Mouse (Mus musculus): ENCODE measurements around the gene Ltb4r1.

Gene Ltb4r1

DNA sequence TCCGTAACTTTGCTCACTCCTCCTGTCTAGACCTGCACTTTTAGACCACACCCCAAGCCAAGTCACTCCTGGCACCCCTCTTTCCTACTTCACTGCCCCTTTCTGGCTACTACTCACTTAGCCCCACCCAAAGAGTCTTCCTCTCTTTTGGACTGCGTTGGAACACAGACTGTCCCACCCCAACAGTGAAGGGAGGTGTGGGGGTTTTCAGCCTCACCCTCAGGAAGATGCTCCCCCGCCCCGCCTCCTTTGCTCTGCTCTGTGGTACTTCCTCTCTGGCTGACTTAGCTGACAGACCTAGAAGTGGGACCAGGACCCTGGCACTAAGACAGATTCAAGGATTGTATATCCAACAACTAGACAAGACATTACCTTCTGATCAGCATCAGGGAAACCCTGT is at the start of gene Ltb4r1:
TSS of gene Ltb4r1 (plus strand) at position 267 of the 400 bp plus-strand sequence.
- no peak for DNase-seq

DNA sequence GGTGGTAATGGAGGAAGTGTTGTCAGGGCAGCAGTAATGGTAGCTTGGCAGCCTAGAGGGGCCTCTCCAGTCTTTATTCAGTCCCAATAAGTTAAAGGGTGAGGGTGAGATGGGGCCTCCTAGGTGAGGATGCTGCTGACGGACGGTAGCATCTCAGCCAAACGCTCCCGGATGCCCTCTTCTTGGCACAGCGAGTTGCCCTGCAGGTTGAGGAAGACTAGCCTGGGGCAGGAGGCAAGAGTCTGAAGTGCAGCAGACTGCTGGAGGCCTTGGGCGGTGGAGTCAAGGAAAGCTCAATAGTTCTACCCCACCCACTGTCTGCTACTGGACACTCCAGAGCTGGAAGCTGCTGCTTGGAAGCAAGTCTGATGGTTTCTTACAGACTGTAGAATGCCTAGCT is 49.5 kb upstream of the Ltb4r1 start:
- DNase-seq = no peak

DNA sequence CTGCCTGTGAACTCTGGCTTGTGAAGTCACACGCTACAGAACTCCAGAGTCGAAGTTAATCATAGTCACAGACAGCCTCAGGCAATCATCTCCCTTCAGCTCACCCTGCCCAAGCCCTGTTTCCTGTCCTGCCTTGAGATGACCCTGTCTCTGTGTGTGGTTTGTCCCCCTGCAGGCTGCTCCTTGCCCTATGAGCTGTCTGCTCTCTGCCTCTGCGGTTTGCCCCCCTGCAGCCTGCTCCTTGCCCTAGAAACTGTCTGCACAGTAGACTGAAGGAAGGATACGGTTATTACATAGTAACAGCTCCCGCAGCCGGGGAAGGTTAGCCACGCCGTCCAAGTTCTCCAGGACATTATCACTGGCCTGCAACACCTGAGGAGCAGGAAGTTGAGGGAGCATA is 48.9 kb upstream of the Ltb4r1 start:
- DNase-seq = no peak

DNA sequence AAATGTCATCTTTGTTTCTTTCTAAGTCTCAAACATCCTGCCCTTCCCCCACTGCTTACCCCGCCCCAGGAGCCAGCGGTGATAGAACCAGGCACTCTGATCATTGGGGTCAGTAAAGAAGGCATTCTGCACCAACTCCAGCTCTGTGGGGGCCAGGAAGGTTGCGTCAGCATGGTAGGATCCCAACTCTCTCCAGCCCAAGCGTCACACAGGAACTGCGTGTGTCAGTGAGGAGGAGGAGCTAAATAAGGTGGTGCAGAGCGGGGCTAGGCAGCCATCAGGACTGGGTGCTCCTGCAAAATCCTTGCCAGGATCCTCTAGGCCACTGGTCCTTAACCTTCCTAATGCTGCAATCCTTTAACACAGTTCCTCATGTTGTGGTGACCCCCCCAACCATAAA is 46.0 kb upstream of the Ltb4r1 start:
- no peak for DNase-seq

DNA sequence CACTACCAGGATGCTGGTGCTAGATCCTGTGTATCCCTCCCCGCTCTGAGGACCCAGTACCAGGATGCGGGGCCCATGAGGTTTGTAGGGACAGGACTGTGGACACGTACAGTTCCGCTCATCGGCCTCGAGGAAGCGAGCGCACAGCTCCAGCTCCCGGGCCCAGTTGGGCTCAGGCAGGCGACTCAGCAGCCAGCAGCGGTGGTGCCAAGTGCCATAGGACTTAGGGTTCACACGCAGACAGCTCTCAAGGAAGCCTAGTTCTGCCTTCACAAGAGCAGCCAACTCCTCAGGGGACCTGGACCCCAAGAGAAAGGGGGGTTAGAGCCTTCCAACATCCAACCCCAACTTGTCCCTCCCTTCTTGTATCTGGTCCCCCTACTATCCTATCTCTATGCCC is 45.1 kb upstream of the Ltb4r1 start:
- peak in 1 of 2 experiments; percentile 27 for DNase-seq

DNA sequence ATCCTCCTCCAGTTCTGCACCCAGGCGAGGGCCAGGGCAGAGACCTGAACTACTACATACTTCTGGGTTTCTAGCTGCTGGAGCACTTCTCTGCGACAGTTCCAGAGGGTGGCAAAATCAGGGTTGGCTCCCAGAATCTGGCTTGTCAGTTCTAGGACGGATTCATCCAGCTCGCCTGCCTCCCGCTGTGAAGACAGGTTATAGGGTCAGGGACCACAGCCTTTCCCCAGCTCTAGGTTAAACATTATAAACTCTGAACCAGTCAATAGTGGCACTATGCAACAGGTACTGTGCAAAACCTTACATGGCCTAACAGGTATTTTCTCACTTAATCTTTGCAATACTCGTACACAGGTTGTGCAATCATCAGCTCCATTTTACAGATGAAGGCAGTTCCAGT is 44.7 kb upstream of the Ltb4r1 start:
- DNase-seq = peak; percentile 25 to 35

DNA sequence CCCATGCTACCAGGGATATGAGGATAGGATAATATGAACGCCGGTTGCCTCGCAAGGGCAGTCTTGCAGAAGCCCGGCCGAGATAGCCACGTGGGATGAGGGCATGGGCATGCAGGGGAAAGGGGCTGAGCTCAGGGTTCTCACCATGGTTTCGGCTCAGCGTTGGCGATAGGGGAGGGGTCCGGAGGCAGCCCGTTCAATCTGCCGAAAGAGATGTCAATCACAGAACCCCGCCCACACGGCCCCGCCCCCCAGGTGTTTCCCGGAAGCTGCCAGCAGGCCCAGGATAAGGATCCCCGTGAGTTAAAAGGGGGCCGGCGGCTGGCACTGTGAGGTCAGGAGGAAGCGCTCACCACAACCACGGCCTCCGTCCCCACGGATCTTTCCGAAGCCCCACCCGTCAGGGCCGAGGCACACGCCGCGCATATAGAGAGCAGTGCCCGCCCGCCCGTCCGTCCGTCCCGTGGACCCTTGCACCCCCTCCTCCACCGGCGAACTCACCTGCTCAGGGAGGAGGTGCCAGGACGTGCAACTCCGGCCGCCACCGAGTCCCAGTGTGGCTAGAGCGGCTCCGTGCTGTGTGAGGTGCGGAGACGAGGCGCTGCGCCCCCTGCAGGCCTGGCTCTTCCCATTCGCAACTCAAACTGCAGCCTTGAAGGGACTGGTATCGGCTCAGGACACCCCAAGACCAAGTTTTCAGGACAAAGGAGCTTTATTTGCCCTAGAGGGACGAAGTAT is 43.9 kb upstream of the Ltb4r1 start, which contains the start of gene Rabggta:
TSS of gene Rabggta (minus strand) at position 564 of the 738 bp plus-strand sequence.
- peak; percentile 97 to 98 for DNase-seq

DNA sequence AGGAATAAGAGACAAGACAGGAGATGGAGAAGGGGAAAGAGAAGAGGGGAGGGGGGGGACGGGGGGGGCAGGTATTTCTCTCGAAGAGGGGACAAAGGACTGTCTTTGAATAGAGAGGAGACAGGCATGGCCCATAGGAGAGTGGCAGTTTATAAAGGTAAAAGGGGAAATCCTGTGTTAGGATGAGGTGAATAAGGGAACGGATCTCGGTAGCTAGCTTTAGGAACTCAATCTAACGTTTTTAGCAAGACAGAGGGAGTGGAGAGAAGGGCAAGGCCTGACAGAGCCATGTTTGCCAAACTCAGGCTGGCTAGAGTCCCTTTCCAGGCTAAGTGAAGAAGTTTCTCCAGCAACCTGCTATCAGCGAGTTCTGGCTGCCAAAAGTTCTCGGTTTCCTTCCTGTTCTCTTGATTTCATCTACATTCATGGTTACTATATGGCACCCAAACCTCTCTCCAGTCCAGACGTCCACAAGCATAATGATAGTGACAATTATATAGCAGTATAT is 43.3 kb upstream of the Ltb4r1 start:
- no peak for DNase-seq

DNA sequence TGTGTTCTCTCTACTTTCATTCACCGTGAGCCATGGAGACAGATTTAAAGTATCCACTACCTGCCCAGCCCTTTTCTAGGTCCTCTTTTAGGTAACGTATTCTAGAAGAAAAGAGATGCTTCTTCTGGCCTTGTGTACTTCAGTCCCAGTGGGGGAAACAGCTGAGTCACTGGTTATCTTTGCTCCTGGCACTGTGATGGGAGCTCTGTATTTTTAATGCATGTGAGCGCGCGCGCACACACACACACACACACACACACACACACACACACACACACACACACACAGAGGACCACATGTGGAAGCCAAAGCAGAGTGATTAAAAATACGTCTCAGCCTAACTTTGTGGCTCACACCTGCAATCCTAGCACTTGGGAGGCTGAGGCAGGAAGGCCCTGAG is 42.3 kb upstream of the Ltb4r1 start:
- no peak for DNase-seq

DNA sequence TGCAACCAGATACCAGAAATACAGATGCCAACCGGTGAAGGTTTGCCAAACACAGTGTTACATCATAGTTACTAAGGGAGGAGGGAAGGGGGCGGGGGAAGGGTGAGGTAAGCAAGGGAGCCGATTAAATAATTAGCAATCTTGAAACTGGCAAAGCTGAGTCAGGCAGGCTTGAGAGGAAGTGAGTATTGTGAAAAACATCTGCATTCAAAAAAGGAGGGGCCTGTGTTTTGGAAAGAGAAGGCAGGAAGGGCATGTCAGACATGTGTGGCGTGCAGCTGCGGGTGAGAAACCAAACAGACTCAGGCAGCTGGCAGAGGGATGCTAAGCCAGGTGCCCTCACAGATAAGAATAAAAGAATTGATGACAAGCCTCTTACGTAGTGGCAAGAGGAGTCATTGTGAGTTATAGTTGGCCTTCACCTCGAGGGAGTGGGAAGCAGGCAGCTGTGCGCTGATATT is 41.3 kb upstream of the Ltb4r1 start:
- DNase-seq = no peak

DNA sequence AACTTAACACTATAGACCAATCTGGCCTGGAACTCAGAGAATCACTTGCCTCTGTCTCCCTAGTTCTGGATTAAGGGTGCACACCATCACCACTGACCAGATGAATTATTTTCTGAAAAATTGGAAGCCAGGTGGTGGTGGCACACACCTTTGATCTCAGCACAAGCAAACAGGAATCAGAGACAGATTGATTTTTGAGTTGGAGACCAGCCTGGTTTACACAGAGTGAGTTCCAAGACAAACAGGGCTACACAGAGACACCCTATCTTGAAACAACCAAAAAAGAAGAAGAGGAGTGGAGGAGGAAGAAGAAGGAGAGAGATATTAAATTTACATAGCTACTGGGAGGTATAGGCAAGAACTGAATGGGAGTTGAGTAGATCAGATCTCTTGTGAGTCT is 39.5 kb upstream of the Ltb4r1 start:
- no peak for DNase-seq

DNA sequence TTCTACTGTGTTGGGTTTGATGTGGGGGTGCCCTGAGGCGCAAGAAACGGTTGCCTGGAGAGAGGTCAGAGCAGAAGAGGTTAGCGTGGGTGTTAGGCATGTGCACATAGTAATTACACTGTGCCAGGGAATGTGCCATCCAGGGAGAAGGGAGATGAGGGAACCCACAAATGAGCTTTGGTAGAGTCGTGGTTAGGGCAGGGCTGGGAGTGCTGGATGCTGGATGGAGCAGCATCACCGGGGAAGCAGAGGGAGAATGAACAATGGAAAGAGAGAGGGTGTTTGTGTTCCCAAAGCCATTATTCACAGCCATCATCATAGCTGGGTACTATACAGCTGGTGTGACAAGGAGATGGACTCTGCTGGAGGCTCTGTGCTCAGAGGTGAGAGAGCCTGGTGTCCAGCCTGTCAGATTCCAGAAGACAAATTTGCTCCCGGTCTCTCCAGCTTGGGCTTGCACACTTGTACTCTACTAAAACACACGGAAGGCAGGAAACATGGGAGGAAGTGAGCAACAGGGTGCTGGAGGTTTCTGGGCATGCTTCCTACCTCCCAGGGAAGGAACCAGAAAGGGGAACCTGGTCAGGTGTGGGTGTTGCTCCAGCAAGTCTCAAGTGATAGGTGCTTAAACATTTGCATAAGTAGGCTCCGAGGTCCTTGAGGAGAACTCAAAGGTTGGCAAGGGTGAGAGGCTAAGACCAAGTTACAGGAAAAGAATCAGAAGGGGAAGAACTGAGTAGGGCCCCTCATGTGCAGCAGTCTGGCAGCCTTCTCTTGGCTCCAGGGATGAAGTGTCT is 37.7 kb upstream of the Ltb4r1 start:
- no peak for DNase-seq

DNA sequence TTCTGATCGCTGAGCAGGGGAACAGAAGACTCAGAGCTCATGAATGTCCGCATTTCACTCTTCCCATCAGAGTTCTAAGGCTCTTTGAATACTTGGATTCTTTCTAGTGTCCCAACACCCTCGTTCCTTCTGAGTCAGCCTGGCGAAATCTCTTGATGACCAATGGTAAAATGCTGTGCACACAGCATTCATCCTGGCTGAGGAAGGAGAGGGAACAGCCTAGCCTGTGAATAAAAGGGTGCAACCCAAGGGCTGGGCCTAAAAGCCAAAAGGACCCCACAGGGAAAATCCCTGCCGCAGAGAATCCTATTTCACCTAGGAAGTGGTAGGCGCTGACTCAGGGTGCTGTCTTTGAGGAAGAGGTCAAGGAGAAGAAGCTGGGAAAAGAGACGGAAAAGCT is 35.6 kb upstream of the Ltb4r1 start:
- no peak for DNase-seq

DNA sequence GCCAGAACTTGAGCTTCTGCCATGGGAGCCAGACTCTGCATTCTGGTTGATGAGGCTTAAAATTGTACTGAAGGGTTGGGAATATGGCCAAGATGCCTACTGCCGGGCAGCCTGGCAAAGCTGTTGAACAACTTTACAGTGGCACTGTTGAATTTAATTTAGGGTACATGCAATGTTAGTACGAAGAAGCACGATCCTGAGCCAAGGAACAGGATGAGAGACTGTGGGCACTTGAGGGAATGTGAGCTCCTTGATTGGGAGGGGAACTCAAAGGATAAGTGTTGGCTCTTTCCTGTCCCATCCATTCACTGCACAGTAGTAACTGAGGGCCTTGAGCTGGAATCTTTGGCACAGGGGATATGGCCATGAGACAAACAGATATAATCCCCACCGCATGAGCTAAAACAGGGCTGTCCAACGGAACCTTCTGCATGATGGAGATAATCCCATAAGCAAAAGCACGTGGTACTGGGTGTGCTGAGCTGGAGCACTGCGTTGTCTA is 35.2 kb upstream of the Ltb4r1 start:
- DNase-seq = peak; percentile 76 to 78

DNA sequence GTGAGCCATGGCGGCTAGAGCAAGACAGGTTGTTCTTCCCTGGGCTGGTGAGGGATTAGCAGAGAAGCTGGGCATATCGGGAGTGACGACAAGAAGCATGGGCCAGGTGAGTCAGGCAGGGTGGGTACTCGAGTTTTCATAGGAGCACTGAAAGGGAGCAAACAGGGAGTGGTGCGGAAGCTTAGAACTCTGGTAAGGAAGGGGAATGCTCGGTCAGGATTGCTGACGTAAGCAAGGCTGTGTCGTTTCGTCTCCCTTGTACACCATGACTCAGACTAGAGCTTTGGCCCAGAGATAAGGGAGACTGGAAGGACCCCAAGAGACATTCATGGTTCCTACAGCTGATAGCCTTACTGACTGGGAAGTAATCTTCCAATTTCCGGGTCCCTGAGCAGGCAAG is 31.9 kb upstream of the Ltb4r1 start:
- no peak for DNase-seq

DNA sequence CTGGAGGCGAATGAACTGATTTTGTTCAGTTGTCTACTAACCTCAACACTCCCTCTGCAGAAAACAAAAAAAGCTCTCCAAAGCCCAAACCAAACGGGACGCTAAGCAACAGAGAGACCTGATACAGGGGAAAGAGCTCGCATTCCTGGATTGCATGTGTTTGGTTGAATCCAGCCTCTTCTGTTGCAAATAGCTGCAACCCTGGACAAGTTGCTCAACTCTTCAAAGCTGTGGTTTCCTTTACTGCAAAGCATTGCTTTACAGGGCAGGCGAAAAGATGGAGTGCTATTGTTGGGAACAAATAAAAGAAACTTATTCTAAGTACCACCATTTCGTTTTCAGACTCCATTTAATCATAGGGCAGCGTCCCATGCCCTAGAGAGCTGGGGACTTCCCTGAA is 30.9 kb upstream of the Ltb4r1 start:
- no peak for DNase-seq

DNA sequence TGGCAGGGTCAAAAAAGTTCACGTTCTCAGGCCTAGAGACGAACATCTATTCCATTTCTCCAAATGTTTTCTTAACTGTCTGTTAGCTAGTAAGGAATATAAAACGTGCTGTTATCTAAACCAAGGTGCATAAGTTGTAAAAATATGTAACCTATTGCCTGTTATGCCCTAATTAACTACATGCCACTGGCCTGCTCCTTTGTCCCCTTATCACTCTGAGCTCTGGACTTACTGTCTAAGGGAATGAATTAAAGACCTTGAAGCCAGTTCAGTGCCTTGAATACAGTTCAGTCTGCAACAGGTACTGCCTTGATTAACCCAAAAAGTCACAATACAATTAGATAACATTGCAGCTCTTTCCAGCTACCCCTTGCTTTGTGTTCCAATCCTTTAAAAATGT is 30.4 kb upstream of the Ltb4r1 start:
- DNase-seq = no peak

DNA sequence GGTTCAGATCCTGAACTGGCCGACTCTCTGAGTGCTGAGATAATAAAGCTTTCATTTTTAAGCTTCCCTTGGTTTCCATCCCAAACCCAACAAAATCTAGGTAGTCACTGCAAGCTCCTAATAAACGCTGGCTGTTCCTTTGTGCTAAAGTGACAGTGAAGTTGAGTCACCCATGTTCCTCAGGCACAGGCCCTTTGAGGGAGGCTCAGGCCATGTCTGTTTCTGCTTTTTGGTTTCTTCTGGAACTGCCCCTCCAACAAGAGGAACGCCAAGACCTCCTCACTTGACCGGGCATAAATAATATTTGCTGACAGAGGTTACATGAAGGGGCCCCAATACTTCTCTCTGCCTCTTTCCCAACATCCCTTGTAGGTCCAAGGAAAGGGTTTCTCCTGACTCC is 30.0 kb upstream of the Ltb4r1 start:
- no peak for DNase-seq

DNA sequence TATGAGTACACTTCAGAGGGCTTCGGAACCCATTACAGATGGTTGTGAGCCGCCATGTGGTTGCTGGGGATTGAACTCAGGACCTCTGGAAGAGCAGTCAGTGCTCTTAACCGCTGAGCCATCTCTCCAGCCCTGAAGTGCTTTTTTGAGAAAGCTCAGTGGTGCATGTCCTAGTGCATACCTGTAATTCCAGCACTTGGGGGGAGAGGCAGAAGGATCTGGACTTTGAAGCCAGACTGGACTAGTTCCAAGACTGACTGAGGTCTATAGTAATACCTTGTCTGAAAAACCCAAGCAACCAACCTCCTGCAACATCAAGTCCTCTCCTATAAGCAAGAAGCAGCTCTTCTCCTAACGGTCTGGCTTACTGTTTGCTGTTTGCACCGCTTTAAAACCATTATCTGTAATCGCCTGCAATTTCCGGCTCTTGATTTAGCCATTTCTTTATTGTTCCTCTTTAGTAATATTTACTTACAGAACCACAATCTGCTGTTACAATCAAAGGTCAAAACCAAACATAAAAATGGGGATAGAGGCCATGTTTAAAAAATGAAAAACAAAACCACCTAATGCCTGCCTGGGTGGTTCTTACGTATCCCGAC is 28.6 kb upstream of the Ltb4r1 start:
- DNase-seq = no peak

DNA sequence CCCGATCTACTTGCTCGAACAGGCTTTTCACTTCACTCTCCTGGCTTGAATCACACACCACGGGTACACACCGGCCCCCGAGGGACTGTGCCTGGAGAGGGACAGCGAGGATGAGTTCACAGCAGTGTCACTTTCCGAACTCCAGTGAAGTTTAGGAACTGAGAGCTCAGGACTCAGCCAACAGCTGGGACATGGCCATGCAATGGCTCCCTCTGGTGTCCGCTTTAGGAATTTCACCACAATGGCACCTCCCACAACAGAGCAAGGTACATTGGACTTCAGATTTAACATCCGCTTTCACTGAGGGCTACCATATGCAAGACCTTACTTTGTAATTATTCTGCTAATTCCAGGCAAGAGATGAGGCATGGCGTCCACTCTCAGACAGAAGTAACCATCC is 22.1 kb upstream of the Ltb4r1 start:
- DNase-seq = peak; percentile 91 to 94

DNA sequence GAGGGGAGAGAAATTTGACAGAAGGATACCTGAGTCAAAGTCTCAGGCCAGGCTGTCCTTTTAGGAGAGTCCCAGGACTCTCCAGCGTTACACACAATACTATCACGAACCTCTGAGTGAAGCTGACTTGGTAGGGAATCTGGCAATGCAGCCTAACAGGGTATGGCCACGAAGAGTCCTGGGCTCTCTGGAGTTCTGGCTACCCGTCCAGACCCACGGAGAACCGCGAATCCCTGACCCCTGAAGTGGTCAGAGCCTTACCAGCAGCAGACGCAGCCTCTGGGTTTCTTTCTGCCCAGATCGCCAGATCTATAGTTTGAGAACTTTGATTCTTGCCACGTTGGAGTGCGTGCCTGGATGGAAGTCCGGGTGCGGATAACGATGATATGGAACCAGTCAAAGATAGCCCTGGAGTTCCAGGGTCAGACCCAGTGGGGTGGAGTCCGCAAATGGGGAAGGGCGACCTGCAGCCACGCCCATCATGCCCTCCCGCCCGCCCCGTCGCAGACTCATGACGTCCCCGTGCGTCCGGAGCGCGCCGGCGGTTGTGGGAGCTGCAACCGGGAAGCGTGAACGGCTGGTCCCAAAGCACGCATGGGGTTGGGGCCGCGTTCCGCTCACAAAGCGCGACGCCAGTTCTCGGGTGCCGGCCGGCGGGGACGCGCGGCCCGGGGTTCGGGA is 20.4 kb upstream of the Ltb4r1 start, which contains the start of the genes Dhrs1 and Nop9:
TSS of gene Dhrs1 (minus strand) at position 511 of the 681 bp plus-strand sequence.
TSS of gene Nop9 (plus strand) at position 514 of the 681 bp plus-strand sequence.
- peak; percentile 93 to 94 for DNase-seq

DNA sequence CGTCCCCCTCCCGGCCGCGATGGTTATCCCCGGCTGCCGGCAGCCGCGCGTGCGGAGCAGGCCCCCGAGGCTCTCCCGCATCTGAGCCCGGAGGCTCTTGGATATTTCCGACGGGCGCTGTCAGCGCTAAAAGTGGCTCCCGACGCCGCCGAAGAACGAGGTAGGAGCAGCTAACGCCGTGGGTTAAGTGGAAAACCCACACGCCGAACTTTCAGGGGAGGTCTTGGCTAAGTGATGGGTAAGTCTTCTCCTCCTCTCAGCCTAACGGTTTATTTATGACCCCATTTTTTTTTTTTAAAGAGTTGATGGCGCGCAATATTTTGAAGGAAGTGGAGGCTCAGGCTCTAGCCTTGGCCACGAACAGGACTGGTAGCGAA is 19.9 kb upstream of the Ltb4r1 start:
- DNase-seq = no peak
